Mouse (Mus musculus): ENCODE measurements around the gene 4930558K02Rik.
A peak's percentile ranks its signal among the peaks of the same experiment; 100 is the strongest.

Gene 4930558K02Rik

DNA sequence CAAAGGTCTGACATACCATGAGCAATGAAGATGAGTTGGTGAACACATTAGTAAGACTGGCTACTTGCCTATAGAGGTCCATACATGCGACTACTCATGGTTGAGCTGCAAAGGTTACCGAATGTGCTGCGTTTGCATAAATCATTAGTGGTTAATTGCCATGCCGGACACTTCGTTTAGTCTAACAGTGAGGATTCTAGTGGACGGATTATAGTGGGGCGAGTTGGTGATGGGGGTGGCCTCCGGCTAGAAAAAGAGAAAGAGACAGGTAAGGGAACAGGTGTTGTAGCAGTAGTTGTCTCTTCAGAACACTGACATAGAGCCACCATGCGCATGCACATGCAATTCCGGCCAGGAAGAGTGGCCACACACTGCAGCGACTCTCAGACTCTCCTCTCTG is 12.4 kb upstream of the 4930558K02Rik start:
- DNase-seq: no peak

DNA sequence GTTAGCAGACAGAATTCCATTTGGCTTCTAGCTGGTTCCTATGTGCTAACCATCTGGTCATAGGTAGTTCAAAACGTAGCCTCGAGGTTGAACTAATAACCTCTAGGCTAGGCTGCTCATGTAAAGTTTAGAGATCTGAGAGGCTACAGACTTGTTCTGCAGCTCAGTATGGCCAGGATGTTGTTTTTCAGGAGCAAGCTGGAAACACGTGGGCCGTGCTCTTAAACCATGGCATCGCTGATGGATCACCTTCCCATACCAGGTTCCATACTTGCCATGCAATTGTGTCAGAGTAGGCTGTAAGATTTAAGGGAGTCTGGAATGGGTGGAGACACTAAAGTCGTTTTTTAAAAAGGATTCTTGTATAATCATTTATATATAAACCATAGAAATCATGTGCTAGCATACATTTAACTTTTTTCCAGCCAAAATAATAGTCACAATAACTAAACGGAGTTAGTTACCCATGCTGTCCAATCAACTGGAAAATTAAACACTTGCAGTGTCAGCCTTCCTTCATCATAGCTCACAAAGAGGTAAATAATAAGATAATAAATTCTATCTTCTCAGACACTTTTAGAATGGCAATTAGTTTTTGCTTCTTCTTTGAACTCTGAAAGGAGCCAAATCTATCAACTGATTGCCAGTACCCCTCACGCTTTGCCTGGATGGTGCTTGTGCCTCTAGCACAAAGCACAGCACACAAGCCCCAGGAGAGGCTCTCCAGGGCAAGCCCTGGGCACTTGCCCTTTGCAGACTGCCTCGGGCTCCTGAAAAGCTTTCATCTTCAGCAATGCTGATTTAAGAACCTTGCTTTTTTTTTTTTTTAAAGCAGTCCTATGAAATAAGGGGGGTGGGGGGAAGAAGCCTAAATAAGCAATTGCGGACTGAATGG is 11.5 kb upstream of the 4930558K02Rik start:
- no peak for DNase-seq

DNA sequence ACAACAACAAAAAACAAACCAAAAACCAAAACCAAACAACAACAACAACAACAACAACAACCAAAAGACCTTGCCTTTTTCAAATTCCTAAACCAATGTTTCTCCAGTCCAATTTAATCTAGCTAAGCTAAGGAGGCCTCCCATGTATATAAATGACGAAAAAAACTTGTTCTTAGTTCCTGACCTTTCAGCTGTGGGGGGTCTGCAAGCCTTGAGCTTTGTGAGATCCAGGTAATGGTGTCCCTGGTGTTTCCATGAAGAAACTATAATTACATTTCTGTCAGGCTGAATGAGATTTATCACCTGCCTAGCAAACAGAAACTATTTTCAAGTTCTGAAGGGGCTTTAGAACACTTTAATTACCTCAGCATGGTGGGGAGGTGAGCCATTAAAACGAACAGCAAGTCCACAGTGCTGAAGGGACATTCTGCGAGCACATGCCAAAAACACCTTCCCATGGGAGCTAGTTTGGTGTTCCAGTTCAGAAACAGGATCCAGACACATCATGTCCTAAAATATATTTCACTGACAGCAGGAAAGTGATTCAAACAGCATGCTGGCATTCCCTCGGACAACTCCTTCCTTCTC is 4.6 kb upstream of the 4930558K02Rik start:
- no peak for DNase-seq

DNA sequence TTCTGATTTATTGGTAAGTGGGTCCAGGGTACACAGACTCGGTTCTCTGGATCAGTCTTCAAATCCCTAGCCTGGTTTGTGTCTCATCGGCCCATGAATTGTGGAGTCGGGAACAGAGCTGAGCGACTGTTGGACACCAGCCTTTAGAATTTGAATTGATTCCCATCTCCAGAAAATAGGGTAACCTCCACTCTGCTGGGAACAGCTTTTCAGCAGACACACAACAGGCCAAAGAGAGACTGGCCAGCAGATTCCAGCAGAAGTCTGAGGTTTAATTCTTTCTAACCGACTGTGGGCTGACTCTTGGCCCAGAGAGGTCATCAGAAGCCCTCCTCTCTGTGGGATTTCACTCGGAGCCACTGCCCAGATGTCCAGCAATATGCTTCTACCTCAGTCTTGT is 4.0 kb upstream of the 4930558K02Rik start:
- DNase-seq: no peak

DNA sequence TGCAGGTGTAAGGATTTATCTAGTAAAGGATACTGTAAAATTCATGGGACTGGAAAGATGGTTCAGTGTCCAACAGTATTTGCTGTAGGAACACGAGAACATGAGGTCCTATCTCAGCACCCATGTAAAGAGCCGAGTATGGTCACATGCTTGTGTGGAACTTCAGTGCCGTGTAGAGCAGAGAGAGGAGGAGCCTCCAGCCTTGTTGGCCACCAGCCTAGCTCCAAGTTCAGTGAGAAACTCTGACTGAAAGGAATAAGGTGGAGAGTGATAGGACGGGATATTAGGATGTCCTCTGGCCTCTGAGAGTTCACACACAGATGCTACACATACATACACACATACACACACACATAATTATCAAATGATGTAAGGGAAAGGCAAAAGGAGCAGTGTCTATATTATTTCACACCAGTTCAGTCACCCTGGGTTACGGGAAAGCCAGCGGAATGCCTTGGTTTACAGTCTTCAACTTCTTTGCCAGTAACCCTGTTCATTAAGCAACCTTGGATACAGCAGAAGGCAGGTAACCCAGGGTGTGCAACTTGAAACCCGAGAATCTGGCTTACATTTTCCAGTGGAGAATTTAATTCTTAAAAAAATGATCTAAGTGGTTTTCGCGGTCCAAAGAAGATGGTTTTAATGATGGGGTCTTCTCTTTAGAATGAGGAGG is 1.3 kb upstream of the 4930558K02Rik start:
- DNase-seq: no peak

DNA sequence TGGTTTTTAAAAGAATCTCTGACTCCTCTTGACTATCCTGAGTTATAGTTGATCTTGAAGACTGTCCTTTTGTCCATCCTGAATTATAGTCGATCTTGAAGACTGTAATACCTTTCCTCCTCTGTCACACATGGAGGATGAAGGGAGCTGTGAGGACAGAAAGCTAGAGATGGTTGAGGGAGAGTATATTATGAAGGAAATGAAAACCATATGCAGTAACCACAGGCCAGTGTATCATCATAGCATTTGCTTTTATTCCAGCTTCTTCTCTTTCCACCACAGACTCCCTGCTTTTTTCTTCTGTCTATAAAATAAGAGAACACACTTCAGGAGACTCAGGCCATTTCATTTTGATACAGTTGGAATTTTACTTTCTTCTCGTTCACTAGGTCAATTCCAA is 610 bp upstream of the 4930558K02Rik start:
- DNase-seq: no peak

DNA sequence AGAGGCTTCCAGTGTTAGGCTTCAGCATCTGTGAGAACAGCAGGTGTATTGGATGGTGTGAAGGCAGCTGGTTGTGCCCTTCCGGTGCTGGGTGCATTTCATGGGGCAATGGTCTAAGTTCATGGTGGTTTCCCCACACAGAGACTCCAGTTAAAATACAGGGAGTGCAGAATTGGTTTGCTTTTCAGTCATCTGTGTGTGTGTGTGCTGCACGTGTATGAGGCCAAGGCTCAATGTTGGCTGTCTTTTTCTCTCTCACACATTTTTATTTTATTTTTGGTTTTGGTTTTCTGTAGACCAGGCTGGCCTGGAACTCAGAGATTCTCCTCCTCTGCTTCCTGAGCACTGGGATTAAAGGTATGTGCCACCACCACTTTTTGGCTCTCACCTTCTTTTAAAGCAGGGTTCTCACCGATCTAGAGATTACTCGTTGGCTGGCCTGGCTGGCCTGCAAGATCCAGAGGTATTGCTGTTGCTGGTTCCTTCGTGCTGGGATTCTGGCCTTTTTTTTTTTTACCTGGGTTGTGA is 1.2 kb downstream of the 4930558K02Rik start:
- no peak for DNase-seq

DNA sequence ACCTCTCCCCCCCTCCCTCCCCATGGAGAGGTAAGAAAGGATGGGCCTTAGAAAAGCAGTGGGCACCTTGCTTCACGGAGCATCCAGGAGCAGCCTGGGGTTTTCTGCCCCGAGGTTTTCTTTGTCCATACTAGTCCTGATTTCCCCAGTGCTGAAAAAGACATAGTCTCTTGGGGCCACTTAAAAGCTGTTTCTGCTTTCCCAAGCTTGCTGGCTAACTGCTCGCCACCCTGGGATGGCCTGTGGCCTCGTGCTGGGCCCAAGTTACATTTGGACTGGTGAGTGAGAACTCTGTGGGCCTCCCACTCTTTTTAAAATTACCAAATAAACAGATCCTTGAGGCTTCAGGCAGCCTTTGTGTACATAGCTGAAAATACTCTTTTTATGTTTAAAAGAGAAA is 2.1 kb downstream of the 4930558K02Rik start:
- DNase-seq: no peak

DNA sequence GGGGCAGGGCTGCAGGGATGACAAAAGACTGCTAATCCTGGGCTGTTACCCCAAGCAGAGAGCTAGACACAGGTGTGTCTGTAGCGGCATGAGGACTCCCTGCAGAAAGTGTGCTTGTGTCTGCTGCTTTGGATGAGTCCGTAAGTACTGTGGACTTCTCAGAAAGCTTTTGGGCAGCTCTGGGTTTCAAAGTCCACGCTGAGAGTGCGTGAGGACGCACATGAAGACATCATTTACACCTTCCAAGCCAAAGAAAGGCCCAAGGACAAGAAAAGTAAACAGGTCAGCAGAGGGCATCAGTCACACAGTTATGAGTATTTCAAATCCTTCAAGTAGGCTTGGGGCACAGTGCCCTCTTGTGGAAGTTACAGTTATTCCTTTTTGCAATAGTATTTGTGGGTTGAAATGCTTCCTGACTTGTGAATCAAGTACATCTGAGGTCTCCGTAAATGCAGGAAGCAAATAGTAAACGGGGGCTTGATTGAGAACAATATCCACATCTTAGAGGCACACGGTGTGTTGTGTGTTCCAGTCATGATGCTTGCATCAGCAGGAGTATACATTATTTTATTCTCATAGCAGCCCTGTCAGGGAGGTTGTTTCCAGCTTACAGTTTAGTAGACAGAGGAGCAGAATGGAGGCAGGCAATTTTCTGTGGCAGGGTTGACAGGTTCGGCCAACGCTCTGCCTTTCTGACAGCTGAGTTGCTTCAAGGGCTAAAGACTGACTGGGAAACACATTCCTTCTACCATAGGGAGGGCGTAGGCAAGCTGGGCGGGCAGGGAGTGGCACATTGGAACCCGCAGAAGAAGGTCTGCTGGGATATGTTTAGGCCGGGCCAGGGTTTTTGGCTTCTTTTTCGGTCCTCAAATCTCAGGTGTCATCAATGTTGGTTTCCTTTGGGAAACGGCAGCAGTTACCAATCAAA is 2.9 kb downstream of the 4930558K02Rik start:
- peak; percentile 74 for DNase-seq

DNA sequence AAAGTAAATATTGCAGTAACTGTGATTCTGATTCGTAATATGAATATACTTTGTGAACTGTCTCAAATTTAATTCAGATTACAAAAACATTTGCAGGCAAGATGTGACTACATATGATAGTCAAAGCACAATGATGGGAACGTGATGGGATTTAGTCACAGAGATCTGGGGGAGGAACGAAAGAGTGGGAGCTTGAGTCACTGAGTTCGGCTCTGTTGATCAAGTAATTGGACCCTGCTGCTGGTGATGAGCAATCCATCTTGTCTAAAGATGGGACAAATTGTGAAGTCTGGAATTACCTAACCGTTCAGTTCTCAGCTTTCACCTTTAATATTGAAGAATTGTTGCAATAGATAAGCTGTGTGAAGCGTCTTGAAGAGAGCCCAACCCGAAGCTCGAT is 7.2 kb downstream of the 4930558K02Rik start:
- DNase-seq: no peak

DNA sequence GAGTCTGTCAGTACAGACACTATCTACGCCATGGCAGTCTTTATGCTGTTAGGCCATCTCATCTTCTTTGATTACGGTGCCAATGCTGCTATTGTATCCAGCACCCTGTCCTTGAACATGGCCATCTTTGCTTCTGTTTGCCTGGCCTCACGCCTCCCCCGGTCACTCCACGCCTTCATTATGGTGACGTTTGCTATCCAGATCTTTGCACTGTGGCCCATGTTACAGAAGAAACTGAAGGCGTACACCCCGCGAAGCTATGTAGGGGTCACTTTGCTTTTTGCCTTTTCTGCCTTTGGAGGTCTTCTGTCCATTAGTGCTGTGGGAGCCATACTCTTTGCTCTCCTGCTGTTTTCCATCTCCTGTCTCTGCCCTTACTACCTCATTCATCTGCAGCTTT is 8.6 kb downstream of the 4930558K02Rik start:
- no peak for DNase-seq

DNA sequence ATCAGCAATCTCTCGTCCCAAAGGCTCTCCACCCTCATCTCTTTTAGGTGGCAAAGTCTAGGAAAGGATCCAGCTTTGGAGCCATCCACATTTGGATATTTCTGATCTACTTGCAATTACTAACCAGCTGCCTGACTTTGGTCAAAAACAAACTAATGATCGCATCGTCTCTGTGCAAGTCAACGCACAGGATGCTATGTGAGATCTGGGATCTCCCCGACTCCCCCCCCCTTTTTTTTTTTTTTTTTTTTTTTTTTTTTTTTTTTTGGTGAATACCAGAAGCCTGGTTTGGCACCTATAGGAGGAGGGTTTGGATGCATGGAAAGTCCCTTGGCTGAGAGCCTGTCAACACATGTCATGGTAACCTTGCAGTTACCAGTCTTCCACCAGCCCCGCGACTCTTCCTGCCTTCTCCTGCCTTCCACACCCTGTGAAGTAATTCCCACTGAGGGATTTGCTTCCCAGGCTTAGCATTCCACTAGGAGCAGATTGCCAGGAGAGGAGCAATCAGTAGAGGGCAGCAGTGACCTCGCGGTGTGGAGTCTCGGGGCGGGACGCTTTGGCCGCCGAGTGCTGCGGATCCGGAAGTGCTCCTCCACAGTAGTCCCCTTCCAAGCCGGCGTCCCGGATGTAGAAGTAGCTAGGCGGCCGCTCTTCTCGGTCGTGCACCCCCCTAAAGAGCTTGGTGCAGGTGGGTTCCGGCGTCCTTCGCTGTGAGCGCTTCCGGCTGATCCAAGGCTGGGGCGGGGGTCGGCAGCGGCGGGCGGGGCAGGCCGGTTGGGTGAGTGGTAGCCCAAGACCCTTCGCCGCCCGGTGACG is 10.6 kb downstream of the 4930558K02Rik start, which contains the start of gene Pigc:
Pigc (plus strand) TSS at position 598 of the 819 bp plus-strand sequence.
- peak; percentile 91 for DNase-seq

DNA sequence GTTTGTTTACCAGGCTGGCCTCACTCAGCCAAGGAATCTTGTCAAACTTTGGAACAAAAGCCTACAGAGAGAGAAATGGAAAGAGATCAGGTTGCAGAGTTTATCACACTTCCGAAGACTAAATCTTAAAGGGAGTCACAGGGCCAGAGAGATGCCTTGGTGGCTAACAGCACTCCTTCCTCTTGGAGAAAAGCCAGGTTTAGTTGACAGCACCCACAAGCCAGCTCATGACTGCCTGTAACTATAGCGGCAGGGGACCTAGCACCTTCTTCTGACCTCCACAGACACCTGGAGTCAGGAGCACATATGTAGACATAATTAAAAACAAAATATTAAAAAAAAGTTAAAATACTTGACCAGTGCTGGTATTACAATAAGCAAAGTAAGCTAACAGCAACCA is 11.5 kb downstream of the 4930558K02Rik start:
- no peak for DNase-seq

DNA sequence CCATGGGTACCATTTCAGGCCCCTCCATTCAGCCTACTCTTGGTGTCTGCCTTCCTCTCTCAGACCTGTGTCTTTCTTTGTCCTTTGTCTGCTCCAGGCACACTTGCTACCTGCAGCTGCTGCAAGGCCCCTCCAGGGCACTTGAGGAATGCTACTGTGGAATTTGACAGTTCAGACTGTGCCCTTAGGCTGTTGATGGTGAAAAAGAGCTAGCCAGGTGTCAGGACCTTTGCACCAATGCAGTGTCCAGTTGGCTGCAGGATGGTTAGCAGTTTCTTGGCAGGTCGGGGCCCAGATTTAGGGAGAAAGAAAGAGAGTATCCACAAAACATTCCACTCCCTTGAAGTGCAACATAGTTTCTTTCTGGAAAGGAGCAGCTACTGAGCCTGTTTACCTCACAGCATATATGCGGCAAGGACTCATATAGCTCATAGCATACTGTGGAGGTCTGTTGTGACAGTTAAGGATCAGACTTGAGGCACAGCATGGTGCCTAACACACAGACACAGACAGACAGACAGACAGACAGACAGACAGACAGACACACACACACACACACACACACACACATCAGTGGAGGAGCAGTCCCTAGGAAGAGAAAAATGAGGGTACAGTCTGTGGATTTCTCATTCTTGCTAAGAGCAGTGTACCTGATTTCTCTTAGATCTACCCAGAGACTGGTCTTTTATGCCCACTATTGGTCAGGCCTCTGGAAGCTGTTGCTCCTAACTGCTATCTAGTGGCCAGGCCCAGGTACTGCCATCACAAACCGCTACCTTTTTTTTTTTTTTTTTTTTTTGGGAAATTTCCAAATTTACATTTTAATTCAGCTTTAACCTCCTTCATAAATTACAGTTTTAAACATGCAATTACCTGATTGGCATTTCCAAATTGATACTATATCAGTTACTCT is 16.7 kb downstream of the 4930558K02Rik start:
- DNase-seq: no peak

DNA sequence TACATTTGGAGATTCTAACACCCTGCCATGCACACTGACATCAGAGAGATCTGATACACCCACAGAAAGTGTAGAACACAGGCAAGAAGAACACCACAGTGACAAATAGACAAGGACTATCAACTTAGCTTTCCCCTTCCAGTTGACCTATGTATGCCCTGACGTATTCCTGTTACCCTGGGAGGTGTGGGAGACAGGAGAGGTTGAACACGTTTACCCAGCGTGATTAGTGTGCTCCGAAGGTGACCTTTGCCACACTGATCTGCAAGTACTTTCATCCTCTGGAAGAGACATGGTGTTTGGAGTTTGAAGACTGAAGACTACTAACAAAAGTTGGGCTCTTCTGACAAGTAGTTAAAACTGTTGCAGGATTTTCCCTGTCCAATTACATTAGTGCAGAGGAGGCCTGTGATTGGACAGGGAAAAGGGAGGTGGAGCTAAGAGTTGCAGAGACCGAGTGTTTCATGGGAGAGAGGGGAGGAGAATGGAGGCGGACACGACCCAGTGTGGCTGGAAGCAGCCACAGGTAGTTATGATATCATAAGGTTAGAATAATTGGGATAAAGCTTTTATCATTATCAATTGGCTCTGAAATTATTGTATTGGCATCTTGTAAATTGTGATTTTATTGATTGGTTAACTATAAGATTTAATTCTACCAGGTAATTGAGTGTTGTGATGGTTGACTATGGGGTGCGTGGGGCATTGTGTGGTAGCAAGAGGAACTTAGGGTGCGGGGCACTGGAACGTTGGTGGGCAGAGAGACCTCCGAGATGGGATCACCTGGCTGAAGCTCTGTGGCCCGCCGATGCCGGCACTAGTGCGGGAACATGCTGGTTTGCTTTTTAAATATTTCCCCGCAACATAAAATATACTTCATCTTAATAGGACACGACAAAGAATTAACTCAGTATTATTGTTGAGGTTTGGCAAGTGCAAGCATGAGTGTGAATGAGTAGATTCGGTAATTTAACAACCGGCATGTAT is 21.2 kb downstream of the 4930558K02Rik start:
- no peak for DNase-seq

DNA sequence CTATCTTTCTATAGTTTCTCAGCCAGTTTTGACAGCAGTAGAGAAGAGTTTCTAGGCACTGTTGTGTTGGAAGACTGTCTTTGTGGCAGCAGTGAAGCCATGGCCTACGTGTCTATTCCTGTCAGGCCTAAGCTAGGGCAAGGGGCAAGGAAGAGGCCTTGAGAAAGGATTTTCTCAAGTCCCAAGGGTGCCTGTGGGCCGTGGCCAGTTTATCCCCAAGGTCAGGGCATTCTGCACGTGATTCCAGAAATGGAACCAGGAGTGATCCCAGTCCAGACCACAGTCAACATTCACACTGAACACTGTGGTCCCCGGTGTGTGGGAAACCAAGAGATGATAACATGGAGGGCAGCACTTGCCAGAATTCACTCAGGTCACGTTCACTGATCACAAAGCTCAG is 23.6 kb downstream of the 4930558K02Rik start:
- no peak for DNase-seq

DNA sequence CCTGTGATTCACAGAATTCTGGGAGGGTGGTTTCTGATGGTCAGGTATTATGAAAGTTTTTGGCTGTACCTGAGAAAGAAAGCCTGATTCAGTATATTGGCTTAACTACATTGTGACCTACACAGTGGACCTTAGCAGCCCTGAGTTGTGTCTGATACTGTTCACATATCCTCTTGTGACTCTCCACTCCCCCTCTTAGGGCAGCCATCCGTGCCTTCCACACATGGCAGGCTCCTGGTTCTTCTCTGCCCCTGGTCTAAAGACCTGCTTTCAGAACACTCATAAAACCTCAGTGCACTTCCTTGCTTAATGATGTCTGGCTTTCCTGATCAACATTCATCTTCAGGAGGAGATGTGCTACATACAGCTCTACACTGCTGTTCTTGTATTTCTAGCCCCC is 26.8 kb downstream of the 4930558K02Rik start:
- DNase-seq: no peak

DNA sequence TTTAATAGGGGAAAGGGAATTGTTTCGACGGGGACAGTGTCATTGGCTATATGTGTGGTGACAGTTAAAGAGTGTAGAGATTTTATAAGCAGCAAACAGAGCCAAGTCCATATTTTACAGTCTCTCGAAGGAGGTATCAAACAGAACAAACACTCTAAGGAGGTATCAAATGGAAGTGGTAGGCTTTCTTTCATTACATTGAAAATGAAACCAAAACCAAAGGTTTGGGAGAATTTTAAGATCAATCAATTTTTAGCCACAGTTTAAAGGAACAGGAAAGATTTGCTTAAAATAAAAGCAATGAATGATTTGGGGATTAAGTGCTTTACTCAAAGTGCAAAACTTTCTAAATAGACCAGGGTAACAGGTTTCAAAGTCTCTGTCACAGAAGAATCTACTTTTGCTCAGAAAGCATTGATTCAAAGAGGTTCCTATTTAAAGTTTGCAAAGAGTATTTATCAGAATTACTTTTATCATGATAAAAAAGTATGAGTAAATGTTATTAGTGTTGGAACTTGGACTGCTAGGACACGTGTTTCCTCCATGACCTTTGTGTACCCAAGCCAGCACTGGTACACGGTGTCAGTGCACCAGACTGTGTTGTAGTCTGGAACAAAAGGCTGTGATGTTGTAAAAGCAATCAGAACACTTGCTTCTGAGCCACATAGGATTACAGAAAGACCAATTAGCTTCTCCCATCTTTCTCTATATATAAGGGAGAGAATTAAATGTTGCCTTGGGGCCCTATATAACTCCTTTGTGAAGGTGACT is 28.2 kb downstream of the 4930558K02Rik start:
- no peak for DNase-seq

All from kidney, adult 18-20 months (tissue).